Mouse (Mus musculus) brain, embryonic 14.5 days (tissue): ENCODE data around the gene Tex21.

Experiments used
- CTCF ChIP-seq: fragments of 200-500 bp; IDR thresholded peaks from 2 replicates; pipeline ENCODE4 v1.5.1; 2012; ENCODE audit warnings: inconsistent platforms, mild to moderate bottlenecking, moderate library complexity, borderline replicate concordance; ENCODE audit not compliant: insufficient read depth, insufficient read length; ENCODE audit errors: extremely low read depth
- POLR2A ChIP-seq: fragments of 200-500 bp; IDR thresholded peaks from 2 replicates; pipeline ENCODE4 v1.6.1; 2012; ENCODE audit warnings: mild to moderate bottlenecking, inconsistent platforms, borderline replicate concordance; ENCODE audit not compliant: poor library complexity, insufficient read depth, insufficient read length, severe bottlenecking; ENCODE audit errors: extremely low read depth

DNA sequence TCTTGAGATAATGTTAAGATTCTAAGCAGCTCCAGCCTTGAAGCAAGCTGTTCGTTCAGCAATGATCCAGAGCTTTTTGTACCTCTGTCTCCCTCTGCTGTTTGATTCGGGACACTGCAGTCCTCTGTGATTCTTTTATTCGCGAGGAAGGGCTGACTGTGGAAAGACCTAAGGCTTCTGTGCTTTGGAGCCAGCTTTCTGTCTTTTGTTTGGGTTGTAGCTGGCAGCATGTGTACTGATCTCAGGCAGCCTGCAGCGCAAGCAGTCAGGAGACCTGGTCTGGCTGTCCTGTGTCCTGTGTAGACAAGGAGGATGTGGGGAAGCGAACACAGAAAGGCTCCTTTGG is 49.9 kb downstream of the Tex21 start:
- TF ChIP-seq CTCF (peak; percentile 87), POLR2A (no peak)
